Mouse (Mus musculus): ENCODE results near the gene Dennd4a. TPM values are rescaled to one million over a fixed set of nuclear protein-coding genes. Genes with fewer than 3 reads are reported as not detected.

Gene Dennd4a
- total and polyA plus RNA-seq, 3 experiments, result 22.6 to 41.1 (median 37.1) TPM

GRCm38 (mm10) chr9:64824389-64825008, 13.4 kb downstream of the Dennd4a start:
- Histone ChIP-seq H3K27me3 (replicated peaks) (no peaks in the 10 kb centered on the region), H3K36me3 (replicated peaks in 1 of 2; ENCODE audit: control insufficient read depth in 1 of 2, insufficient read depth in 1 of 2, low read length in 1 of 2) (peaks cover 3 to 34% of the 10 kb centered on the region in 2 experiments), H3K9me3 (replicated peaks; ENCODE audit: low read length) (no peaks in the 10 kb centered on the region), H3K4me3 (replicated peaks in 1 of 3; ENCODE audit: low read depth in 2 of 3, low read length in 2 of 3, poor library complexity in 1 of 3) (peak overlapping the region in 1 of 3 experiments; percentile 24), H3K9ac (ENCODE audit: insufficient read depth, low read depth) (peak overlapping the region; percentile 3; the same call in 1 of the 2 replicates), H3K79me2 (replicated peaks; ENCODE audit: control insufficient read depth, extremely low read depth, insufficient read depth, poor library complexity, severe bottlenecking) (peaks cover 78% of the 10 kb centered on the region), H3K4me1 (ENCODE audit: control insufficient read depth in 1 of 2, insufficient read depth in 2 of 2) (peaks cover 22 to 88% of the 10 kb centered on the region in 2 experiments), H3K27ac (ENCODE audit: insufficient read depth, low read depth) (peak overlapping the region; percentile 85), H3K4me2 (ENCODE audit: insufficient read depth, low read depth, poor library complexity, severe bottlenecking) (peak overlapping the region; percentile 87)
- peak; percentile 42 for DNase-seq (ENCODE audit: extremely low read depth)
- dilution Hi-C loops (cut with MboI; ENCODE audit: extremely low pct_ligation_motif_present, extremely low pct_unique_long_range_greater_than_20kb, low sequenced_read_pairs), result no loop called here
- in situ Hi-C loops (cut with MboI; ENCODE audit: low pct_ligation_motif_present, low pct_unique_long_range_greater_than_20kb, low sequenced_read_pairs), result no loop called here
- no peak for TF ChIP-seq ZC3H11A (IDR thresholded peaks at IDR 0.05; ENCODE audit: low read depth, low read length)
- TF ChIP-seq E2F4 (IDR thresholded peaks at IDR 0.05; ENCODE audit: insufficient replicate concordance, low read depth, low read length), result no peak
- 0 out of 2 replicates have a peak, but pooled peaks have one; percentile 45 for TF ChIP-seq MXI1 (IDR thresholded peaks at IDR 0.05; ENCODE audit: low read depth, low read length)
- TF ChIP-seq ELF1 (IDR thresholded peaks at IDR 0.05; ENCODE audit: low read depth, low read length), result peak; percentile 23; the same call in 1 of the 2 replicates

- Histone ChIP-seq H3K4me2 (ENCODE audit: insufficient read depth, low read depth, poor library complexity, severe bottlenecking) (peak overlapping the region; percentile 51), H3K79me2 (replicated peaks; ENCODE audit: control insufficient read depth, extremely low read depth, insufficient read depth, poor library complexity, severe bottlenecking) (peaks cover 66% of the 10 kb centered on the region), H3K27me3 (replicated peaks) (no peaks in the 10 kb centered on the region), H3K9me3 (replicated peaks; ENCODE audit: low read length) (no peaks in the 10 kb centered on the region), H3K4me1 (ENCODE audit: control insufficient read depth in 1 of 2, insufficient read depth in 2 of 2) (peaks cover 8 to 57% of the 10 kb centered on the region in 2 experiments), H3K4me3 (replicated peaks in 1 of 3; ENCODE audit: low read depth in 2 of 3, low read length in 2 of 3, poor library complexity in 1 of 3) (no peak overlapping the region), H3K9ac (ENCODE audit: insufficient read depth, low read depth) (peak overlapping the region; percentile 25; the same call in 1 of the 2 replicates), H3K36me3 (replicated peaks in 1 of 2; ENCODE audit: control insufficient read depth in 1 of 2, insufficient read depth in 1 of 2, low read length in 1 of 2) (peaks cover 10 to 46% of the 10 kb centered on the region in 2 experiments), H3K27ac (ENCODE audit: insufficient read depth, low read depth) (peak overlapping the region; percentile 63)
- dilution Hi-C loops (cut with MboI; ENCODE audit: extremely low pct_ligation_motif_present, extremely low pct_unique_long_range_greater_than_20kb, low sequenced_read_pairs), result no loop called here
- in situ Hi-C loops (cut with MboI; ENCODE audit: low pct_ligation_motif_present, low pct_unique_long_range_greater_than_20kb, low sequenced_read_pairs), result no loop called here
- TF ChIP-seq ZMIZ1 (IDR thresholded peaks at IDR 0.05; ENCODE audit: low read depth, low read length) (no peak), SMC3 (IDR thresholded peaks at IDR 0.05; ENCODE audit: low read depth, low read length) (no peak), JUND (conservative IDR thresholded peaks at IDR 0.05; ENCODE audit: low read depth, low read length) (no peak), ETS1 (conservative IDR thresholded peaks at IDR 0.05; ENCODE audit: low read depth, low read length) (no peak), ELF1 (IDR thresholded peaks at IDR 0.05; ENCODE audit: low read depth, low read length) (peak; percentile 42; the same call in 1 of the 2 replicates), GABPA (IDR thresholded peaks at IDR 0.05; ENCODE audit: insufficient replicate concordance, low read depth, low read length) (no peak), RCOR1 (conservative IDR thresholded peaks at IDR 0.05; ENCODE audit: low read depth, low read length) (no peak), MAX (IDR thresholded peaks at IDR 0.05; ENCODE audit: low read length) (peak; percentile 48; the same call in 1 of the 2 replicates), HCFC1 (IDR thresholded peaks at IDR 0.05; ENCODE audit: low read depth, low read length) (no peak), TBP (conservative IDR thresholded peaks at IDR 0.05; ENCODE audit: low read depth, low read length) (no peak), CTCF (conservative IDR thresholded peaks at IDR 0.05 in 1 of 2, IDR thresholded peaks at IDR 0.05 in 1 of 2; ENCODE audit: low read depth in 2 of 2, low read length in 2 of 2) (no peak), KAT2A (IDR thresholded peaks at IDR 0.05; ENCODE audit: insufficient replicate concordance, low read length) (no peak), IRF4 (IDR thresholded peaks at IDR 0.05; ENCODE audit: low read depth, low read length) (no peak), SIN3A (IDR thresholded peaks at IDR 0.05; ENCODE audit: low read length) (no peak), MYC (IDR thresholded peaks at IDR 0.05; ENCODE audit: low read depth, low read length) (no peak; the same call in 1 of the 2 replicates), MEF2A (IDR thresholded peaks at IDR 0.05; ENCODE audit: borderline replicate concordance, low read depth, low read length) (no peak), JUN (IDR thresholded peaks at IDR 0.05; ENCODE audit: insufficient read depth, low read depth, low read length) (no peak; the same call in 1 of the 2 replicates), TCF12 (IDR thresholded peaks at IDR 0.05; ENCODE audit: low read depth, low read length) (no peak), CHD2 (IDR thresholded peaks at IDR 0.05; ENCODE audit: low read length) (no peak; the same call in 1 of the 2 replicates), NRF1 (IDR thresholded peaks at IDR 0.05; ENCODE audit: low read depth, low read length) (no peak), POLR2AphosphoS2 (IDR thresholded peaks at IDR 0.05; ENCODE audit: low read depth, low read length) (no peak), BHLHE40 (IDR thresholded peaks at IDR 0.05; ENCODE audit: low read depth, low read length) (peak; percentile 76), EP300 (IDR thresholded peaks at IDR 0.05; ENCODE audit: low read length) (peak; percentile 56), CHD1 (IDR thresholded peaks at IDR 0.05; ENCODE audit: low read depth, low read length) (no peak), USF2 (conservative IDR thresholded peaks at IDR 0.05; ENCODE audit: low read depth, low read length) (no peak)
- DNase-seq (ENCODE audit: extremely low read depth), result peak; percentile 84
Measured at GRCm38 (mm10) chr9:64830092-64830618, 19.0 kb downstream of the Dennd4a start.

Data from CH12.LX (cell line).